Mouse (Mus musculus): Measurements from ENCODE around the gene Prox1.

The Prox1 gene

DNA sequence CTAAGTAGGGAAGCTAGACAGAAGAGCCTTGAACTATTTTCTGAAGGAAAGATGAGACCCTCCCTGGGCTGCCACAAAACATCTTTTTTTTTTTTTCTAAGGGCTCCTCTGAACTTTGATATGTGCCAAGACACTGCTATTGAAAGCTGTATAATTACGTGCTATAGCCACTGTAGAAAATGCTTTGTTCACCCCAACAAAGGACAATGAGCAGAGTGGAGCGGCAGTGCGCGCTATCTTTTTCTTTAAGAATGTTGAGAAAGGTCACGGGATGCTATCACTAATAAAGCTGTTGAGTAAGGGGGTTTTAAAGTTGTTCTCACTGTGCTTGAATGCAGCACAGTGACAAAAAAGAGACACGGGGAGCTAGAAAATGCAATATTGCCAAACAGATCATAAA, 30.0 kb downstream of the Prox1 start:
- no peak for DNase-seq

DNA sequence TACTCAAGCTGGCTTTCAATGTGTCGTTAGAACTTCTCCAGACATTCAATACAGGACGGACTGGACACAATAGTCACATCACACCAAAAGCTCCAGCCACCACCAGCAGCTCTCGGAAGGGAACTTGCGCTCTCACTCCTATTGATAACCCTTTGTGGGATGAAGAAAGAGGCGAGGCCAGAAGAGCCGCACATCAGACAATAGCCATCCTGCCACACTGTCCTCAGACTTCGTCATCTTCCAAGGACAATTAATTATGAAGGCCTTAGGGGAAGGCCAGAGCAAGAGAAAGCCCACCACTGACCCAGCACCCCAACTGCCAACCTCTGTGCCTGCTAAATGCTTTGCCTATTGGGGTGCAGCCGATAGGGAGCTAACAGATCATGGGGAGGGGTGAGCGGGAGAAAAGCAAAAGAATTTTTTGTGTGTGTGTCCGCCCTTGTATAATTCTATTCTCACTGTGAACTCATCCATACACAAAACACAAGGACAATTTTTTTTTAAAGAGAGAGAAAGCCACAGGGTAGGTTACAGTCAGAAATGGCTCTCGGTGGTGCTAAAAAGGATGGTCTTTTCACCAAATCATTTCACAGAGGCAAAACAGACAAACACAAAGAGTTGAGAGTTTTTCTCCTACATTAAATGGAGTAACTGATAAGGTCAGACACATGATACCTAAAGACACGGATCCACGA, 30.7 kb downstream of the Prox1 start:
- DNase-seq = no peak

DNA sequence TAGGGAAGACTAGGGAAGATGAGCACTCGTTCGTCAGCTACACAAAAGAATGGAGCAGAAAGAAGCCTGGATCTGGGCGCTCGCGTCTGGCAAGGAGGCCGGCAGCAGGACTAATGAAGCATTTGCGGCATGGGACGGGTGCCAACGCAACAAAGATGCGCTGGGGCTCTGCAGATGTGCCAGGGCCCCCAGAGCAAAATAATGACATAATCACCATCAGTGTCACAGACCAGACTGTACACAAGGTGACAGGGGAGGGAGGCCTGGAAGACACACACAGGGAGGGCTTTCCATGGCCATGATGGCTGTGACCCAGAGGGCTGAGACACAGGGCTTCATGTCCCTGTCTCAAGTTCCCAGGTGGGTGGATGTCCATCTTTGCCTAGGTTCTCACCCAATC, 32.6 kb downstream of the Prox1 start:
- DNase-seq = peak; percentile 26

DNA sequence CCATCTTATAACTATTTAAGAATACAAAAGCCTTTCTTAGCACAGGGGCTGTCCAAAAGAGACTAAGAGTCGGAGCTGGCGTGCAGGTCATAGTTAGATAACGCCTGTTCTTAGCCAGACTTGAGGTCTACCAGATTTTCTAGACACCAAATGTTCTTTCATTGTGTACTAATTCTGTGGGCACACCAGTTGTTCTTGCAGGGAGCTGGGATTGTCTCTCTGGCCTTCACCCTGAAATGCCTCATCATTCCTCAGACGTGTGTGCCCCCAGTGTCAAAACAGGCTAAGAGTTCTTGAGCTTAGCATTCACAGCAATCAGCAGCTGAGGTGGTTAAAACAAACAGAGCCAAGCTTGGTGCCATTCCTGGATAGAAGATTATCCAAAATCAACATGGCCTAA, 37.6 kb downstream of the Prox1 start:
- no peak for DNase-seq

DNA sequence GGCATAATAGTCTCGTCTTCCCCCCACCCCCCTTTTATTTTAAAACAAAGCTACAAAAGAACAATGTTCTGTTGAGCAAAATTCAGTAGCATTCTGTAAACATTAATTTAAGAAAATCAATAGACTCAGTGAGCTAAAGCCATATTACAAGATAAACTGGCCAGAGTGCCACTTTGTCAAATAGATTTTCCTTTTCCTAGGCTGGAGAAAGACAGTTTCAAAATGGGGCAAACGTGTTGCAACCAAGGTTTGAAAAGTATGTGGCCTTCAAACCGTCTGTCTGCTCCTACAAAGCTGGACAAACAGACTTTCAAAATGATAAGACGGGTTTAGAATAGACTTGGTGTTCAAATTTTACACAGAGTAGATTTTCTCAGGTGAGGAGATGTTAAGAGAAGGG, 39.6 kb downstream of the Prox1 start:
- no peak for DNase-seq

DNA sequence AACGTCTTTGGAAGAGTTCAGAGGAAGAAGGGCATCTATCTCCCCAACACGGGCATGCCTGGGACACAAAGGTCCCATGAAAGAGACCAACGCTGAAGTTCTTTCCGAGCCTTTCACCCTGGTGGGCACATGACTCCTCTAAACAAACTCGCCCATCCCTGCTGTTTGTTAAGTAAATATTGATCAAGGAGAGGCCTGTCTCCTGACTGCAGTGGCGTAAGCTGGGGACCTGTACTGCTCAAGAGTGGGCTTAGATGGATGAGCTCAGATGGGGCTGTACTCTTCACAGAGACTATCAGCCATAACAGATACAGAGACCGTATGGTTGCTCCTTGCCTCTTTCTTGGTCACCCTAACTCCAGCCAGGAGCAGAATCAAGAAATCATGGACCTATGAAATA, 41.0 kb downstream of the Prox1 start:
- DNase-seq = no peak

DNA sequence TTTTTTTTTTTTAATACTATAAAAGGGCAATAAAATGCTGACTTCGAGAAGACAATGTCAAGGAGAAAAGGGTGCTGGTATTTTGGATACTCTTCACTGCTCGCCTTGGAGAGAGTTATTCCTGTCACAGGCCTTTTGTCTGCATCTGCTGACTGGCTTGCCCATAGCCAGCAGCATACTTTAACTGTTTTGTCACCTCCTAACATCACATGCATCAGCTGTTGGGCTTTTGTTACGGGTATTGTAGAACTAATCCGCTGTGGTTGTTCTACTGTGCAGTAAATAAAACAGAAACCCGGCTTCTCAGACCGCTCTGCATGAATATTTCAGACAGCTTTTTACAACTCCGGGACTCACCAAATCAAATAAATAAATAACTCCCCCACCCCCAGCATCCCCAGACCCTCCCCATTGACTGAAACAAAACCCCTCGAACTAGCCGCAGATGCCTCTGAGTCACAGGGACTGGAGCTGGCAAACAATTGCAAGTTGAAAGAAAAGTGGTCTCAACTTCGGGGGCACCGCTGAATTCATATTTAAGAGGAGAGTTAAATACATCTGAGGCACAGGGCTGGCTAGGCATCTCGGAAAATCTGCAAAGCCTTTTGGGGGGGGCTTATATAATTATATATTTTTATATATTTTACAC, 41.7 kb downstream of the Prox1 start:
- no peak for DNase-seq

DNA sequence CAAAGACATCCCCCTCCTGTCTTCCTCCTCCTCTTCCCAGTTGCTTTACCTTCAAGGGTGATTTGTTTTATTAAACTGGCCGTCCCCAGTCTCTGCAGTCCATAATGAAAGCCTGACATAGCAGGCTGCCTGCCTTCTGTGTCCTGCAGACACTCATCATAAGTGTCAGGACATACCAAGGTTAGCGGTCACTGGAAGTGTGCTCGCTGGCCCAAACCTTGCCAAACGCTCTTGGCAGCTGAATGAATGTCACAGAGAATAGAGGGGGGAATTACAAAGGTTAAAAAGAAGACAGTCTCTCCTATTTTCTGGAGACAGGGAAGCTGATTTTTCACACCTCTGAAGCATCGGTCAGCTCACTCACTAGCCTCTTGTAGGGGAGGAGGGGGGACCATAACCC, 42.6 kb downstream of the Prox1 start:
- DNase-seq = no peak

DNA sequence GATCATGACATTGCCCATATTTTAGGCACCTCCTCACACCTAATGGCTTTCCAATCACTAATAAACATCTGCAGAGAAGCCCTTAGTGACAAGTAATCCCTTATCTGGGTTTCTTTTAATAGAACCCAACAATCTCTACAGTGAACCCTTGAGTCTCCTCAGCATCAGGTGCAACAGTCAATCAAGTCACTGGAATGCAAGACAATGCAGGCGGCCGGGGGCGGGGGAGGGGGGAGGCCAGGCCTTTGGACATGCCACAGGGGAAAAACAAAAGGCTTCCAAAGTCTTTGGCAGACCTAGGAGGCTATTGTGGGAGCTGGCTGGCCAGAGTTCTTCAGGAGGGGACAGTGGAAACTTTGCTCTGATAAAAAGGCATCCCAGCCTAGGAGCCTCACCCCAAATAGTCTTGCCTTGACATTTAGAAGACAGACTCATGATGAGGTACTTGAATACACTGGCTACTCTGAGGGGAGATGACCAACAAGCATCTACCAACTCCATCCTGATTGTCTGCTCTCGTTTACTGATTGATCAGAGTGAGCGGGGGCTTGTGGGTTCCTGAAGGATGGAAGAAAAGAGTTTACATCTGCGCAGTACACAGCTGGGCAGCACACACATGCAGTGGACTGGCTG, 43.2 kb downstream of the Prox1 start:
- DNase-seq = no peak

DNA sequence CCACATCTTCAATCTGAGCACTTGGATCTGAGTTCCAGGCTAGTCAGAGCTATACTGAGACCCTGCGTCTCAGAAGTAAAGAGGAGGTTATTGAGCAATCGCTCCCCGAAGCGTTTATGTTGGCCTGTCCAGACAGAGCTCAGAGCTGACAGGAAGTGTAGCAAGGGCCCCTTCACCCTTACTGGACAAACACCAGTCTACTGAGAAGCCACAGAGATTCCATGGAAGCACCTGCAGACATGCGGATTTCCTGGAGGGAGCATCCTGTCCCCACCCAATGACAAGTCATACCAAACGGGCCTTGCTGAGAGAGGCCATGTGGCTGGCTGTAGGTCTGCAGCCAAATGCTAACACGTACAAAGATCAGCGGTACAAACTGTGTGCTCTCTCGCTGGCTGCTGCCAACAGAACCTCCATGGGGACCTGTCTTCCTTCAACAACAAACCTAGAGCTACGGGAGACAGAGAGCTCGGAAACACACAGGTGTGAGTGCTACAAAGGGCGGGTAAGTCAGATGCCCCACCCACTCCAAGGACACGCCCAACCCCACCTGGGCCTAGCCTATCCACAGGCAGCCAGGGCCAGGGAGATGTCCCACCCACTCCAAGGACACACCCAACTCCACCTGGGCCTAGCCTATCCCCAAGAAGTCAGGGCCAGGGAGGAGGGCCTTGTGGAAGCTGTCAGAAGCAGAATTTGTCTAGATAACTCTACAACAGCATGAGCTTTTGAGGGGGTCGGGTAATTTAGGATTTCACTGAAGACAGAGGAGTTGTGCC, 45.4 kb downstream of the Prox1 start:
- DNase-seq = no peak

DNA sequence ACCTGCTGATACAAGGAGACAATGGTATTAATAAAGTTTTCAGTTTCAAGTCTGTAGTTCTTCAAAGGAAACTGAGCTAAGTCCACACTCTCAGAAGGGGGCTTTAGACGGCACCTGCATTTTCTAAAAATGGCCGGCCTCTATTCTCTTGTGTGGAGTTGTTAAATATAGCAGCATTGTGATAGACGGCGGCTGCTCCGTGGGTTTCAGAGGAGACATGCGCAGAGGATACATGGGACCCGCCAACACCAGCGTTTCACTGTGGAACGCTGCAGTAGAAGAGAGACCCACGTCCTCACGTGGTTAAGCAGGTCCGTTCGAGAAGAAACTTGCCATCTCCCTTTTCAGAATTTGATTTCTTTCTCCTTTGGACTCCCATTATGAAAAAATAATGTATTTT, 47.1 kb downstream of the Prox1 start:
- no peak for DNase-seq

DNA sequence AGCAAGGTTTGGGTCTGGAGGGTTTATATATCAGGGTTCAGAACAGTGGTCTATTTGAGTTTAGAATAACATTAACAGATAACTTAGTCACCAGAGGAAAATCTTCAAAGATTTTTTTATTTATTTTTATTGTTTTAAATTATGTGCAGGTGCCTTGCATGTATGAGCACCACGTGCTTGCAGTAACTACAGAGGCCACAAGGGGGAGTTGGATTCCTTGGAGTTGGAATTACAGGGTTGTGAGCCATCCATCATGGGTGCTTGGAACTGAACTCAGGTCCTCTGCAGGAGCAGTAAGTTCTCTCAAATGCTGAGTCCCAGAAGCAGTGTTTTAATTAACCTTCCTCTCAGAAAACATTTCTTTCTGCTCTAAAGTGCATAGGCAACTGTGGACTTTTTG, 54.5 kb downstream of the Prox1 start:
- DNase-seq = no peak

DNA sequence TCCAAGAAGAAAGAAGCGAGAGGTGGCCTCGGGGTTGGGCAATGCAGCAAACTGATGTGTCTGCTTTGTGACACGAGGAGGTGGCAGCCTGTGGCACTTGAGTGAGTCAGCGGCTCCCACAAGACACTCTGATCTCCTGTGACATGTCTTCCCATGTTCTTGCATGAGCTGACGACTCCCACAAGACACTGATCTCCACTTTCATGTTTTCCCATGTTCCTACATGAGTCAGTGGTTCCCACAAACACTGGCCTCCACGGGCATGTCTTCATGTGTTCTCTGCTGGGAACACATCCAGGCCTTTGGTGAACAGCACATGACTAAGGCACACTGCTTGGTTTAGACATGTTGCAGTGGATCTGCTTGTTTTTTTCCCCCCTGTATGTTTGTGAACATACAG, 58.8 kb downstream of the Prox1 start:
- DNase-seq = no peak

DNA sequence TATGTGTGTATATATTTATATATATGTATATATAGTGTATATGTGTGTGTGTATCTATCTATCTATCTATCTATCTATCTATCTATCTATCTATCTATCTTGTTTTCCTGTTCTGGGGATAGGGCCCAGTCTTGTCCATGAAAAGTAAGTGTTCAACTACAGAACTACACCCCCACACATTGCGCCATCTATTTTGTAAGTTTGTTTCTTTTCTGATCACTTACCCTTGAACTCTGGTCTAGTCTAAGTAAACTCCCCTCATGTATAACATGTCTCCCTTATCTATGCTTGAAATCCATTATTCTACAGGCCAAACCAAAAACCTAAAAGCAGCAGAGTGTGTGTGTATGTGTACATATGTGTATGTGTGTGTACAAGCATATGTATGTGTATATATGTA, 62.9 kb downstream of the Prox1 start:
- DNase-seq = no peak

DNA sequence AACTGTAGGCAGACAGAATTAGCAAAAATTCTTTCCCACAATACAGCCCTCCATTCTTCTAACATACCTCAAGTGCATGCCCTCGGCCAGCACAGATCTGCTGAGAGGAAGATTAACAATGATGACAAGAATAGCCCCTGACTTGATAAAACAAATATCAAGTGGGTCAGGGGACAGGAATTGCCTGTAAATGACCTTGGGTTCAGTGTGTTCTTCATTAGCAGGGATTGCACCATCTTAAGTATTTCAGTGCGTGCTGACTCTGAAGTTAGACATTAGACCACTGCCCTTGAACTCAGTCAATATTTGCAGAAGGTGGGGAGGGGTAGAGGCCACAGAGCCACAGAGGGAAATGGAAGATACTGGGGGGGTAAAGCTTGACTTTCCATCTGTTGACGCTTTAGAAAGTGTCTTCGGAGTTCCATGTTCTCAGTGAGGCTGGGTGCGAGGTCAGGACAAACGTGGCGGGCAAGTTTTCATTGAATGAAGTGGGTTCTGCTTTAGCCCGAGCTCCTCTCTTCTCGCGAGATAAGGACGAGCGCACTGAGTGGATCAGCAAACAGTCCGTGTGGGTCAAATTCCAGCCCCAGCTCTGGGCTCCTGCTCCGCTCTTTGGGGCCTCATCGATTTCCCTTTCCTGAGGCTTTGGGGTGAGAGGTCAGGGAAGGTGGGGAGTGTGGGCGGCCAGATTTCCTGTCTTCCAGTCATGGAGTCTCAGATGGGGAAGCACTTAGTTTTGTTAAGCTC, 63.7 kb downstream of the Prox1 start:
- no peak for DNase-seq

DNA sequence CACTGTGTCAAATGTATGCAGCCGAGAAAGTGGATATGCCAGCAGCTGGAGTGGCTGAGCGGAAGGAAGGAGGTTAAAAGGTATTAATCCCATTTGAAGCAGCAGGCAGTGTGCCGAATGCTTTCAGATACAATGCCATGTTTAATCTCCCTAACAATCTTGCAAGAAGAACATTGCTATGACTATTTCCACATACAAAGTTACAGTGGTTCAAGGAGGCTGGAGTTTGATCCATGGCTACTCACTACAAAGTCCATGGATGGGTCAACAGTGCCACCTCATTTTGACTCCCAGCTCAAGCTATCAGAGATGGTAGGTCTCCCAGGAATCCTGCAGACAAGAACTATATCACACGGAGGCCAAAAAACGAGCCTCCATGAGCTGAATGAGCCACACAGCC, 64.5 kb downstream of the Prox1 start:
- DNase-seq = no peak

DNA sequence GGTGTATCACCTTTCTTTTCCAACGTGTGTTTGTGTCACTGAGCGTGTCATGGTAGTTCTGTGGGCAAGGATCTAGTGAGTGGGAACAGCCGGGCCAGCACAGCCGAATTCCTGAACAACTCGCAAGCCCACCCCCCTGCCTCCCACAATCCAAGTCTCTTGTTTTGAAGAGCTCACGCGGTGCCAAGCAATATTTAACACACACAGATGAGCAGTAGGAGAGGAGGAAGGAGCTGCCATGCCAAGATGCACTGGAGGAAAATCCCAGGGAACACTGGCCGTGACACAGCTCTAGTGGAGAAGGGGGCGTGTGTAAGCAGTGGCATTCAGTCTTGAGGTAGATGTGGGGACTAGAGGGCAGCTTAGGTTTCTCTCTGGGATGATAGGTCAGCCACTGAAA, 77.2 kb downstream of the Prox1 start:
- DNase-seq = no peak

DNA sequence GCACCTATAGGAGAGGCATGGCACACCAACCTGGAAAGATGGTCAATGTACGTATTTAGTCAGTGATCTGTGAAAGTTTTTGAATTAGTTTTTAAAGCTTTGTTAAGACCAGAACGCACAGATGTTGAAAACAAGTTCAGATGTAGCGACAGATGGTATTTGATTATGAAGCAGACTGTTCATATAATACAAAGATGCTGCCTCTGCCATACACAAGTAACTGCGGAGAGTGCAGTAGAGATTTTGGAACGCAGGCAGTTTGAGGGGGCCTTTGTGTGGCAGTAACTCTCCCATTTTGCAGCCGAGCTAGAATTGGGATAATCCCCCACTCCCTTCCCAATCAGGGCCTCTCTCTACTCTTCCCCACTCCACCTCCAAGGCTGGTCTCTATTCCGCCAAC, 78.4 kb downstream of the Prox1 start:
- no peak for DNase-seq

DNA sequence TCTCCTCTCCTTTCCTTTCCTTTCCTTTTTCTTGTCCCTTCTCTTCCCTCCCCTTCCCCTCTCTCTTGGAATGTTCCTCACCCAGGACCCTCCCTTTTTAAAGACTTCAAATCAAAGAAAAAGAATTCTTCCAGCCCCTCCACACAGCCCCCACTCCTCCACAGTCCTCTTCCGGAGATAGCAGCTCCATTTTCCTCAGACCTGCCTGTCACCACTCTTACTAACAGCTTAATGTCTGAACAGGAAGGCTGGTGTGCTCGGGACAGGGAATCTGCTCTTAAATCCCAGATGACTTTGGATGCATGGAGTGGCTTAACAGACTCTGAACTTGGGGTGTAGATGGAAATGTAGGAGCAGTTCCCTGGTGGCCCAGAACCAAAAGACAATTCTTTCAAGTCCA, 81.6 kb downstream of the Prox1 start:
- DNase-seq = no peak

DNA sequence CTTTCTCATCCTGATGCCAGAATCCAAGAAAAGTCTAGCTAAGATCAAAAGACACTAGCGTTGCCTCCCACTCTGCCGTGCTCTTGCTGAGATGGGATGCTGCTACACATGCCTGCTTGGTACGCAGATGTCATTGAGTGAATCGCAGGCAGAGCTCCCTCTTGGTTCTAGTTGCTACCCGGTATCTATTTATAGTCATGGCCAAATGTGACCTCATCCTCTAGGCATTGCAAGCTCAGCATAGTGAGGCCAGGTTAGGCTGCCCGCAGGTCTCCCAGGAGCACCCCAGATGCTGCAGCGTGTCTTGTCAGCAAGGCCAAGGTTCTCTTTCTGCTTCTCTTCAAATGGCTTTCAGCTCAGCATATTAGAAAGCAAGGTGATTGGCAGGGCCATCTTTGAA, 84.8 kb downstream of the Prox1 start:
- DNase-seq = peak; percentile 19

DNA sequence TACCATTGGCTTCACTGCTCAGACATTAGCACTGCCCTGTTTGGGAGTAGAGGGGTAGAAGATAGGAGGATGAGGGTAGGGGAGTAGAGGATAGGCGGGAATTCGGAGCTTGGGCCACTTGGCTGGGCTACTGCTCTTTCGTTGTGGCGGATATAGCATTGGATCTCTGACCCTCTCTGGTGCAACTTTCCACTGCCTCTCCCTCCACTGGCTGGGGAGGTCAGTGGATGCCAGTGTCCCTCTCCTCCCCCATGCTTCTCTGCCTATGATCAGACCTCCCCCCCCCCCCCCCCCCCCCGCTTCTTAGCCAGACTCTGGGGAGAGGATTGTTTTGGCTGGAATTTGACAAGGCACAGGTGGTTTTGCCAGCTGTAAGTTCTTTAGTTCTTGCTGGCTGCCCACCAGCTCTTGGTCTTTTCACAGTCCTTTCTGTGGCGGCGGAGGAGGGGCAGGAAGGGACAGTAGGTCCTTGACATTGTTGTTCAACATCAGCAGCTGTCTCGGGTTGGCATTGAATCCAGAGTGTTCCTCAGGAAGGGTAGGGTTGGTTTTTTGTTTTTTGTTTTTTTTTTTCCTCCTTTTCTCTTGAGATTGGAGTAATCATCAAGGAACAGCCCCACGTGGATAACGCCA, 90.8 kb downstream of the Prox1 start:
- no peak for DNase-seq

DNA sequence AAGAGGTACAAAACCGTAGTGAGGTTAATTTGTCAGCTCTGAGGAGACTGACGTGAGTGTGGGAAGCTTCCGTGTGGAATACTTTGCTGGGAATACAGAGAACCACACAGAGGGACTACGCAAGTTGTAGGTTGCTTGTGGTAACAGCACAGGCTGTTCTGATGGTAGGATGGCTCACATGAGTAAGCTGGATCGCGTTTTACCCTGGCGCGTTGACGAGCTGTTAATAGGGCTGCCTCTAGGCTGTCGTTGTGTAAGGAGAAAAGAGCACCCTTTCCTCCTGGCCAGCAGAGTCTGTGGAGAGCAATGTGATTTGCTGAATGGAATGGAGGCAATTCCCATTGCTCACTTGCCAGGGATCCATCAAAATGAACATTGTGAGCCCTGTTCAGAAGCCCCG, 93.9 kb downstream of the Prox1 start:
- DNase-seq = no peak
